Mouse (Mus musculus) liver, postnatal 0 days (tissue): Measurements from ENCODE around the gene Macf1.

Experiments used
- CTCF ChIP-seq: sonication (generic); IDR thresholded peaks from 2 replicates; pipeline ENCODE4 v1.5.1; 2016; ENCODE audit warnings: antibody characterized with exemption, low read depth
- EP300 ChIP-seq: IDR thresholded peaks from 2 replicates; pipeline ENCODE4 v1.6.1; 2016; ENCODE audit warnings: antibody characterized with exemption, low read depth, mild to moderate bottlenecking

GRCm38 (mm10) chr4:123687025-123687781 is 3.0 kb upstream of the Macf1 start:
- no peak for TF ChIP-seq EP300
- TF ChIP-seq CTCF: no peak
